Mouse (Mus musculus): ENCODE data around the gene Btbd35f8. TPM values are rescaled to one million over a fixed set of nuclear protein-coding genes. Genes with fewer than 3 reads are reported as not detected.
"Not testable (repeated sequence)": the region's sequence is repeated elsewhere in the genome, so short reads cannot be mapped to it uniquely, and the experiment has no call there.

The Btbd35f8 gene
- not detected in 2 replicates for total RNA-seq (2021)
- long read RNA-seq, experiment 1, result 0 reads
- long read RNA-seq, experiment 2, result 0 reads

DNA sequence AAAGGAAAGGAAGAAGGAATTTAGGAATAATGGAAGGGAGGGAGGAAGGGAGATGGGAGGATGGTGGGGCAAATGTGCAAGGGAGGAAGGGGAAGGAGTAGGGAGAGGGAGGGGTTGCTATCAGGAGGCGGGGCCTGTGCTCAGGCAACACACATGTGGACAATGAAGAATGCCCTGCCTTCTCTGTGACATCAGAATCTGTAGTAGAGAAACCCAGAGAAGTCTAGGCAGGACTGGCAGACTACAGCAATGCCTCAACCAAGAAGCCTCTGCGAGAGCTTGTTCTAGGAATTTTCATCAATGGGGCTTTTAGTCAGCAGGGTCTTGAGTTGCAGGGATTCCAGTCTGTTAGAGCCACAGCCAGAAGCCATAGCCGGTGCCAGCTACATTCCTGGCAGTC is at the start of gene Btbd35f8:
Btbd35f8 (plus strand) TSS at position 301 of the 400 bp plus-strand sequence.
- not testable (repeated sequence) for DNase-seq

Other genes with a start within 250 kb of the Btbd35f8 start
- not detected in 2 replicates for gene Spin2g, start 211.8 kb upstream of the Btbd35f8 start, total RNA-seq (2021)